Comparison of ENCODE assay signal across 10 mouse cellular contexts in the genomic region with DNA sequence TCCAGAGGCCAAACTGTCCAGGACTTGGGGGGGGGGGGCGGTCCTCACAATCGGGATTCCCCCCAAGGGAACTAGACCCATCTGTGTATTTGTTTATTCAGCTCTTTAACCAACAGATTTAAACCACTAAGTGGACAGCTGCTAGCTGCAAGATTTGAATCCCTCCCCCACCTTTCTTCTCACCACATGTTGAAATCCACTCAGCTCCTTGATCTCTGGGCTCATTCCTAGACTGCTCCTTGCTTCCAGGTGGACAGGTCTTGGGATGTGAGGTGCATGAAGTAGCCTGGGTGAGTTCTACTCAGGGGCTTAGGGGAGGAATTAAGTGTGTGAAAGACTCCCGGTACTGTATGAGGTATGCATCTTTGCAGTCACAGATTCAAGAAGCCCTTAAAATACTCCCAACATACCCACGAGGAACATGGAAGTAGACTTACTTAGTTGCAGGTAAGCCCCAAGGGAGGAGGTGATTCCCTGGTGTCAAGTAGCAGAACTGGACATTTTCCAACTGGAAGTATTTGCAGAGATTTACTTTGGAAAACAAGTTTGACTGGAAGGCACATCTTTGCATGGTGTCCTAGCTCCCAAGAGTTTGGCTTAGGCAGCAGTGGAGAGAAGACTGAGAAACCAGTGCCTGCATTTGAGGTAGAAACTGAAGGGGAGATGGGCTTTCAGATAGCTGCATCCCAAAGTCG. TPM values are rescaled to one million over a fixed set of nuclear protein-coding genes. Genes with fewer than 3 reads are reported as not detected.
DNase-seq lines count a peak whose midpoint lies in the region; ATAC-seq lines count a peak whose summit lies in the region.
"Had no signal": no experiment of that assay in that cellular context is flagged by ENCODE, and none has a peak within 500 bp of the region (broad histone marks: within the 10 kb centered on the region; RNA-seq: fewer than 3 reads in every experiment).

No protein-coding gene starts in this region.

- H3K36me3 ChIP-seq in embryonic facial prominence, embryonic 11.5 days (replicated peaks; ENCODE audit: control insufficient read depth, insufficient read depth, low read depth, low read length), result no peaks in the 10 kb centered on the region
- H3K36me3 ChIP-seq in intestine, embryonic 15.5 days, result no peaks in the 10 kb centered on the region
- H3K36me3 ChIP-seq in midbrain, embryonic 16.5 days (ENCODE audit: control insufficient read depth, insufficient read depth, low read length), result no peaks in the 10 kb centered on the region

- WGBS in embryonic facial prominence, embryonic 11.5 days, result 22% methylated on average over 5 of the region's 5 CpGs
- WGBS in intestine, embryonic 15.5 days, result 25% methylated on average over 5 of the region's 5 CpGs
- 48% methylated on average over 5 of the region's 5 CpGs for WGBS in midbrain, embryonic 16.5 days

- H3K4me2 ChIP-seq in embryonic facial prominence, embryonic 11.5 days (ENCODE audit: low read depth, low read length), result peak overlapping the region; percentile 42
- H3K4me2 ChIP-seq in intestine, embryonic 15.5 days (replicated peaks), result peak overlapping the region; percentile 84
- peak overlapping the region; percentile 98 for H3K4me2 ChIP-seq in midbrain, embryonic 16.5 days (ENCODE audit: low read length)

- no peaks in the 10 kb centered on the region for H3K9me3 ChIP-seq in embryonic facial prominence, embryonic 11.5 days (replicated peaks; ENCODE audit: control insufficient read depth, low read length)
- H3K9me3 ChIP-seq in intestine, embryonic 15.5 days, result no peaks in the 10 kb centered on the region
- H3K9me3 ChIP-seq in midbrain, embryonic 16.5 days (replicated peaks; ENCODE audit: control insufficient read depth, low read length, poor library complexity, severe bottlenecking), result no peaks in the 10 kb centered on the region

- DNase-seq in embryo, embryonic 10.5 days (ENCODE audit: low spot score), result peak; percentile 38
- DNase-seq in embryonic facial prominence, embryonic 11.5 days (ENCODE audit: low spot score), result peak; percentile 22
- DNase-seq in frontal cortex, adult 2 months (ENCODE audit: extremely low spot score in 1 of 2, low spot score in 1 of 2), result no peak
- DNase-seq in gastrocnemius, postnatal 10 days, result no peak
- DNase-seq: cerebellum, adult 2 months; gastrocnemius, adult 2 months had no signal

- H3K9ac ChIP-seq in embryonic facial prominence, embryonic 11.5 days (replicated peaks; ENCODE audit: low read length), result no peak overlapping the region
- no peak overlapping the region for H3K9ac ChIP-seq in intestine, embryonic 15.5 days
- 0 out of 2 replicates have a peak overlapping the region, but pooled peaks have one; percentile 30 for H3K9ac ChIP-seq in midbrain, embryonic 16.5 days (ENCODE audit: low read depth, low read length)

- H3K4me1 ChIP-seq in embryonic facial prominence, embryonic 11.5 days (ENCODE audit: control insufficient read depth, insufficient read depth, low read length), result peaks cover 2% of the 10 kb centered on the region; the same call in 1 of the 2 replicates
- H3K4me1 ChIP-seq in intestine, embryonic 15.5 days (replicated peaks), result peaks cover 13% of the 10 kb centered on the region; the same call in 1 of the 2 replicates
- H3K4me1 ChIP-seq in midbrain, embryonic 16.5 days (ENCODE audit: control insufficient read depth, insufficient read depth, low read length), result peaks cover 21% of the 10 kb centered on the region

- H3K27me3 ChIP-seq in embryonic facial prominence, embryonic 11.5 days (ENCODE audit: control insufficient read depth, insufficient read depth, low read length), result no peaks in the 10 kb centered on the region
- H3K27me3 ChIP-seq in intestine, embryonic 15.5 days (replicated peaks), result peaks cover 1% of the 10 kb centered on the region; the same call in 1 of the 2 replicates
- H3K27me3 ChIP-seq in midbrain, embryonic 16.5 days (ENCODE audit: control insufficient read depth, insufficient read depth, low read depth, low read length), result peaks cover 3% of the 10 kb centered on the region; the same call in 1 of the 2 replicates

- 0 out of 2 replicates have a peak overlapping the region, but pooled peaks have one; percentile 17 for H3K27ac ChIP-seq in embryonic facial prominence, embryonic 11.5 days (replicated peaks; ENCODE audit: low read depth, low read length)
- peak overlapping the region; percentile 46; the same call in 1 of the 2 replicates for H3K27ac ChIP-seq in intestine, embryonic 15.5 days
- no peak overlapping the region for H3K27ac ChIP-seq in midbrain, embryonic 16.5 days (ENCODE audit: low read length)
- H3K27ac ChIP-seq: gastrocnemius, adult 2 months had no signal

- ATAC-seq in embryonic facial prominence, embryonic 11.5 days (replicated peaks; ENCODE audit: insufficient number of reproducible peaks, low FRiP score, low TSS enrichment, low read depth), result no peak
- no peak for ATAC-seq in intestine, embryonic 15.5 days
- no peak for ATAC-seq in midbrain, embryonic 16.5 days
- no peak for ATAC-seq in activated CD4-positive, CD25-positive, alpha-beta regulatory T cell, adult 4 months

- peak overlapping the region; percentile 78 for H3K4me3 ChIP-seq in embryonic facial prominence, embryonic 11.5 days (ENCODE audit: low read depth, low read length)
- H3K4me3 ChIP-seq in intestine, embryonic 15.5 days (replicated peaks), result peak overlapping the region; percentile 22
- H3K4me3 ChIP-seq in midbrain, embryonic 16.5 days (ENCODE audit: low read depth, low read length), result peak overlapping the region; percentile 20; the same call in 1 of the 2 replicates
- H3K4me3 ChIP-seq: gastrocnemius, adult 2 months had no signal

RNA-seq across cellular contexts. Expression of gene Foxp2, which starts 2.3 kb away (rescaled TPM):
- polyA plus RNA-seq in embryonic facial prominence, embryonic 11.5 days (2014; fragmentation: Nextera tagmentation; extraction: Ambion mirVana), result 46.2 and 50.1 TPM in 2 replicates
- 15.7 and 18.2 TPM in 2 replicates for polyA plus RNA-seq in intestine, embryonic 15.5 days (2015; fragmentation: Nextera tagmentation; extraction: Ambion mirVana)
- polyA plus RNA-seq in midbrain, embryonic 16.5 days (2015; fragmentation: Nextera tagmentation; extraction: Ambion mirVana), result 90.8 and 93.0 TPM in 2 replicates
- polyA plus RNA-seq in activated CD4-positive, CD25-positive, alpha-beta regulatory T cell, adult 4 months (2017; shearing (Covaris generic)), result 1 to 10 TPM in 1 of 2 experiments, not detected in 1; 1.4 TPM
- 7.2 TPM in 2 replicates for polyA plus RNA-seq in frontal cortex, adult 2 months (2012; rRNA removed)
- 1 to 10 TPM; 2.8 to 4.9 TPM for total RNA-seq in gastrocnemius, postnatal 10 days (2021)
- total RNA-seq: monocyte, adult 5-6 weeks had no signal

Comparison
In these comparisons a context has a peak if more than half of its experiments do, and no peak if none do; other contexts are left out.
1. DNase-seq: peak in embryo, embryonic 10.5 days (single experiment) and embryonic facial prominence, embryonic 11.5 days (single experiment); none in frontal cortex, adult 2 months (0 of 2) and gastrocnemius, postnatal 10 days (single experiment).
2. H3K4me2 ChIP-seq: peak in every context shown above with its lines; median percentile 98 in midbrain, embryonic 16.5 days; 84 in intestine, embryonic 15.5 days; 42 in embryonic facial prominence, embryonic 11.5 days.
3. H3K4me3 ChIP-seq: peak in every context shown above with its lines; median percentile 78 in embryonic facial prominence, embryonic 11.5 days; 22 in intestine, embryonic 15.5 days; 20 in midbrain, embryonic 16.5 days.